Mouse (Mus musculus): Measurements from ENCODE around the gene Sft2d2.

Sft2d2 gene

GRCm38 (mm10) chr1:165158841-165159240, 35.4 kb downstream of the Sft2d2 start:
- in situ Hi-C loops (cut with MboI; ENCODE audit: low pct_unique_long_range_greater_than_20kb in 1 of 2, low sequenced_read_pairs in 2 of 2, unreplicated experiment in 1 of 2) = no loop called here

GRCm38 (mm10) chr1:165154162-165154561, 40.1 kb downstream of the Sft2d2 start:
- in situ Hi-C loops (cut with MboI; ENCODE audit: low pct_unique_long_range_greater_than_20kb in 1 of 2, low sequenced_read_pairs in 2 of 2, unreplicated experiment in 1 of 2) = no loop called here

- in situ Hi-C loops (cut with MboI; ENCODE audit: low pct_unique_long_range_greater_than_20kb in 1 of 2, low sequenced_read_pairs in 2 of 2, unreplicated experiment in 1 of 2) = no loop called here
Observed at GRCm38 (mm10) chr1:165151216-165151615, 43.0 kb downstream of the Sft2d2 start.

GRCm38 (mm10) chr1:165142343-165142916, 51.8 kb downstream of the Sft2d2 start:
- in situ Hi-C loops (cut with MboI; ENCODE audit: low pct_unique_long_range_greater_than_20kb in 1 of 2, low sequenced_read_pairs in 2 of 2, unreplicated experiment in 1 of 2) = no loop called here

- in situ Hi-C loops (cut with MboI; ENCODE audit: low pct_unique_long_range_greater_than_20kb in 1 of 2, low sequenced_read_pairs in 2 of 2, unreplicated experiment in 1 of 2) = no loop called here
Observed at GRCm38 (mm10) chr1:165140227-165140626, 54.0 kb downstream of the Sft2d2 start.

- in situ Hi-C loops (cut with MboI; ENCODE audit: low pct_unique_long_range_greater_than_20kb in 1 of 2, low sequenced_read_pairs in 2 of 2, unreplicated experiment in 1 of 2) = no loop called here
Observed at GRCm38 (mm10) chr1:165133858-165134257, 60.4 kb downstream of the Sft2d2 start.

GRCm38 (mm10) chr1:165133279-165133678, 61.0 kb downstream of the Sft2d2 start:
- in situ Hi-C loops (cut with MboI; ENCODE audit: low pct_unique_long_range_greater_than_20kb in 1 of 2, low sequenced_read_pairs in 2 of 2, unreplicated experiment in 1 of 2) = no loop called here

- in situ Hi-C loops (cut with MboI; ENCODE audit: low pct_unique_long_range_greater_than_20kb in 1 of 2, low sequenced_read_pairs in 2 of 2, unreplicated experiment in 1 of 2) = no loop called here
Observed at GRCm38 (mm10) chr1:165132187-165132877, 61.9 kb downstream of the Sft2d2 start.

GRCm38 (mm10) chr1:165129573-165129972, 64.7 kb downstream of the Sft2d2 start:
- in situ Hi-C loops (cut with MboI; ENCODE audit: low pct_unique_long_range_greater_than_20kb in 1 of 2, low sequenced_read_pairs in 2 of 2, unreplicated experiment in 1 of 2) = no loop called here
